Mouse (Mus musculus) C2C12 (cell line): Measurements from ENCODE around the gene Gm21560. TPM values are rescaled to one million over a fixed set of nuclear protein-coding genes. Genes with fewer than 3 reads are reported as not detected.
"Not testable (repeated sequence)": the region's sequence is repeated elsewhere in the genome, so short reads cannot be mapped to it uniquely, and the experiment has no call there.

ENCODE experiments used
- H3K27me3 ChIP-seq: one replicate; pipeline ENCODE4 v1.6.1; 2011; ENCODE audit not compliant: control insufficient read depth, insufficient read depth, insufficient read length
- H3K36me3 ChIP-seq: one replicate; pipeline ENCODE4 v1.6.1; 2011; ENCODE audit not compliant: control insufficient read depth, insufficient read depth
- H3K4me3 ChIP-seq: one replicate; pipeline ENCODE4 v1.5.1; 2011; ENCODE audit warnings: mild to moderate bottlenecking, control low read depth; ENCODE audit not compliant: poor library complexity, insufficient read depth, severe bottlenecking
- H3K79me2 ChIP-seq: one replicate; pipeline ENCODE4 v1.6.1; 2011; ENCODE audit not compliant: control insufficient read depth, insufficient read depth
- H3K79me3 ChIP-seq: one replicate; pipeline ENCODE4 v1.6.1; 2011; ENCODE audit warnings: low read depth, control low read depth
- H3ac ChIP-seq: one replicate; pipeline ENCODE3; 2011; ENCODE audit warnings: low read depth; ENCODE audit not compliant: control insufficient read depth, insufficient read length
- long read RNA-seq, 2 experiments: library from polyadenylated mRNA; unstranded; transcript quantifications; one replicate each; pipeline ENCODE4 v2.0.0; 2019 to 2020
- polyA plus RNA-seq: library from polyadenylated mRNA; unstranded; fragments of >200 nt; fragmentation: generic; extraction: Trizol; gene quantifications from one replicate; pipeline ENCODE4 v1.2.1, GENCODE M21; 2012; ENCODE audit warnings: missing spikeins

Gm21560 gene
- polyA plus RNA-seq = not detected
- long read RNA-seq, experiment 1 = 0 reads
- long read RNA-seq, experiment 2 = 0 reads

DNA sequence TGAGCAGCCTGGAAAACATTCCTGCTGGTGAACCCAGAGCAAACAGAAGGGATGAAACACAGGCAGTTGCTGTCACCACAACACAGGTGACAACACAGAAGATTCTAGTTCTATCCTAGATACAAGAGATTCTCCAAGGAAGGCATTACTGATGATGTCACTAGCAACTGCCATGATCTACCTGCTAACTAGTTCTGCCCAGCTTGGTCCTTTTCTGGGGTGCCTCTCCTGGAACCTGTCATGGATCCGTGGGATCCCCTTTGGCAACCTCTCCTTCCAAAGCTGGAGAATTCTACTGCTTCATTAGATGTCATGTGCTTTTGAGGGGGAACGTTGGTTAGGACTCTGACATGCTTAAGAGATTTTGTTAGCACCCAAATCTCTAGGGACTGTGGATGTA is at the start of gene Gm21560:
Gene Gm21560, minus strand, starts transcription at position 101 of the 400 bp plus-strand sequence.
- H3ac ChIP-seq, H3K79me2 ChIP-seq, H3K4me3 ChIP-seq, H3K27me3 ChIP-seq, H3K79me3 ChIP-seq, H3K36me3 ChIP-seq: not testable (repeated sequence)

DNA sequence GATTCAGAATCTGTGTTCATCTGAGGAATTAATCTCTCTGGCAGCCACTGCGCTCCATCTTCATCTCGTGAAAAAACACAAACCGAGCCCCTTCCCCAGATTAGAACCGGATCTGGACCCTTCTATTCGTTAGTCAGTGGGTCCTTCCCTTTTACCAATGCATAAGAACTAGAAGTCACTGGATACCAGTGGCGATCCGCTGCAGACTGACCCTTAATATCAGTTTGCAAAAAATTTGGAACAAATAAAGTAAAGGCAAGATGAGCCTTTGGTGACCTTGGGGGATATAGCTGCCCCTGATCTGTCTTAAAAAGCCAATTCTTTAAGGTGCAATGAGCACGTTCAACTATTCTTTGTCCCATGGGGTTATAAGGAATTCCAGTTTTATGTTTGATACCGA is 55.6 kb downstream of the Gm21560 start:
- H3K79me3 ChIP-seq, H3K4me3 ChIP-seq, H3K79me2 ChIP-seq, H3ac ChIP-seq, H3K36me3 ChIP-seq, H3K27me3 ChIP-seq: not testable (repeated sequence)

DNA sequence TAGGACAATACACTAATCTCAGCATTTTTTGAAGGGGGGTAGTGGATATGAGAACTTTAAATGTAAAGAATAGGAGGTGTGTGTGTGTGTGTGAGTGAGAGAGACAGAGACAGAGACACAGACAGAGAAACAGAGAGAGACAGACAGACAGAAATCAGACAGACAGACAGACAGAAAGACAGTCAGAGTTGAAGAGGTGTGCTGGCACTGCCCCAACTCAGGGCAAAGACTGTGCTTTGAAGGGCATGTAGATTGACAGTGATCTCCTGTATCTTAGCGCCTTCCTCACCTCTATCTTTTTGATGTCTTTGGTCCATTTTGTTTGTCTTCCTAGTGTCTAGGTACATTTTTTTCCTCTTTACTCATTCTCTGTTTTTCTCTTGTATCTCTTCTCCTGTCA is 58.0 kb downstream of the Gm21560 start:
- not testable (repeated sequence) for H3K79me2 ChIP-seq, H3K36me3 ChIP-seq, H3K27me3 ChIP-seq, H3K4me3 ChIP-seq, H3ac ChIP-seq, H3K79me3 ChIP-seq

Other genes starting within 250 kb of the Gm21560 start
- gene Gm3453, start 240.2 kb downstream of the Gm21560 start, polyA plus RNA-seq = not detected
- not detected for gene Gm6337, start 161.0 kb downstream of the Gm21560 start, polyA plus RNA-seq
- gene Gm8206, start 125.3 kb downstream of the Gm21560 start, polyA plus RNA-seq = not detected
- not detected for gene Gm3468, start 110.6 kb downstream of the Gm21560 start, polyA plus RNA-seq
- not detected for gene Gm3476, start 93.5 kb downstream of the Gm21560 start, polyA plus RNA-seq
- not detected for gene Gm3411, start 68.0 kb upstream of the Gm21560 start, polyA plus RNA-seq
- not detected for gene Gm21103, start 85.6 kb upstream of the Gm21560 start, polyA plus RNA-seq
- not detected for gene Gm3618, start 124.4 kb upstream of the Gm21560 start, polyA plus RNA-seq
- gene Gm16440, start 171.0 kb upstream of the Gm21560 start, polyA plus RNA-seq = not detected
- gene Gm3591, start 193.2 kb upstream of the Gm21560 start, polyA plus RNA-seq = not detected
- gene Gm3594, start 225.3 kb upstream of the Gm21560 start, polyA plus RNA-seq = not detected